In the genomic region with DNA sequence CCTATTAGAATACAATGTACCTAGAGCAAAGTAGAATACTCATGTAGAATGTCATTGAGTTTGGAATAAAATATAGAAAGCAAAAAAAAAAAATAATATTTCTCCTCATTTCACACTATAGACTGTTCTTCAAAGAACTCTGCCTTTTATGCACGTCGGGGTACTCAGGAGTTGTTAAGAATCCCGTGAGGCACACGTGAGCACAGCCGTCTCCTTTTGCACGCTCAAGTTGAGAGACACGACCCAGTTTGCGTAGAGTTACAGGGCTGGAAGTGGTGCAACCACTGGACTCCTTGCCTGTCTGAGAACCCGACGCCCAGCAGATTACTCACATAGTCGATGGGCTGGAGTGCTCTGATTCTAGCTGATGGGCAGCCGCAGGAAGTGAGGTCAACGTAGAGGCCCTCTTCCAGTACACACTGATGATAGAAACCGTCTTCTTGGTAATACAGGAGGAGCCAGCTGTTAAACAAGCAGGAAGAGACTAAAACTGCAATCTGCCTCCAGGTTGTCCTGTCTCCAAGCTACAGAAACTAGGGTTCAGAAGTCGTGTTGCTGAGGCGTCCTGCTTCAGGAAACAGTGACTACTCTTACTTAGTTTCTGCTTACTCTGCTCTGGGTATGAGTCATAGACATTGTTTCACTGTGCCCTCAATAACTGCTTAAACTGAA, we compare ENCODE assay signal across 29 mouse cellular contexts. TPM values are rescaled to one million over a fixed set of nuclear protein-coding genes. Genes with fewer than 3 reads are reported as not detected.
A peak's percentile ranks its signal among the peaks of the same experiment; 100 is the strongest.
DNase-seq lines count a peak whose midpoint lies in the region; ATAC-seq lines count a peak whose summit lies in the region.
"Had no signal": no experiment of that assay in that cellular context is flagged by ENCODE, and none has a peak within 500 bp of the region (broad histone marks: within the 10 kb centered on the region; RNA-seq: fewer than 3 reads in every experiment).

No protein-coding gene starts in this region.

- intact Hi-C loops in left cerebral cortex, postnatal 10 days (cut with DNase I): no loop called here
- intact Hi-C loops in gastrocnemius, postnatal 36 days (cut with DNase I): no loop called here

- no peaks in the 10 kb centered on the region for H3K27me3 ChIP-seq in kidney, embryonic 16.5 days (ENCODE audit: insufficient read depth, low read length)
- H3K27me3 ChIP-seq in intestine, embryonic 14.5 days (replicated peaks; ENCODE audit: control insufficient read depth, insufficient read depth, low read length): no peaks in the 10 kb centered on the region
- no peaks in the 10 kb centered on the region for H3K27me3 ChIP-seq in heart, embryonic 12.5 days (replicated peaks)
- H3K27me3 ChIP-seq: embryonic facial prominence, embryonic 13.5 days; heart, embryonic 13.5 days; liver, embryonic 15.5 days; neural tube, embryonic 13.5 days had no signal

- 80% methylated on average over 16 of the region's 16 CpGs for WGBS in kidney, embryonic 16.5 days
- 80% methylated on average over 16 of the region's 16 CpGs for WGBS in intestine, embryonic 14.5 days
- 81% methylated on average over 16 of the region's 16 CpGs for WGBS in heart, embryonic 12.5 days

- no peaks in the 10 kb centered on the region for H3K36me3 ChIP-seq in kidney, embryonic 16.5 days (ENCODE audit: insufficient read depth, low read length)
- peaks cover 11% of the 10 kb centered on the region for H3K36me3 ChIP-seq in intestine, embryonic 14.5 days (ENCODE audit: control insufficient read depth, insufficient read depth, low read length)
- peaks cover 20% of the 10 kb centered on the region for H3K36me3 ChIP-seq in heart, embryonic 12.5 days
- H3K36me3 ChIP-seq: liver, embryonic 15.5 days; midbrain, embryonic 10.5 days; neural tube, embryonic 13.5 days had no signal

- H3K9ac ChIP-seq in kidney, embryonic 16.5 days (replicated peaks; ENCODE audit: low read length): no peak overlapping the region
- no peak overlapping the region for H3K9ac ChIP-seq in intestine, embryonic 14.5 days (ENCODE audit: low read length)
- no peak overlapping the region for H3K9ac ChIP-seq in heart, embryonic 12.5 days
- H3K9ac ChIP-seq: embryonic facial prominence, embryonic 13.5 days; heart, embryonic 13.5 days; liver, embryonic 15.5 days; neural tube, embryonic 13.5 days had no signal

- H3K27ac ChIP-seq in kidney, embryonic 16.5 days (ENCODE audit: low read length): no peak overlapping the region
- no peak overlapping the region for H3K27ac ChIP-seq in intestine, embryonic 14.5 days (ENCODE audit: low read depth)
- no peak overlapping the region for H3K27ac ChIP-seq in heart, embryonic 12.5 days (ENCODE audit: poor library complexity, severe bottlenecking)
- H3K27ac ChIP-seq: embryonic facial prominence, embryonic 13.5 days; heart, embryonic 13.5 days; kidney, postnatal 0 days; left cerebral cortex, adult 2 months; limb, embryonic 10.5 days; liver, embryonic 15.5 days; midbrain, embryonic 10.5 days; neural tube, embryonic 13.5 days had no signal

- 0 out of 2 replicates have a peak, but pooled peaks have one; percentile 31 for ATAC-seq in kidney, embryonic 16.5 days (ENCODE audit: low FRiP score, low TSS enrichment)
- ATAC-seq in intestine, embryonic 14.5 days (replicated peaks; ENCODE audit: low FRiP score, low TSS enrichment, low read depth): no peak
- ATAC-seq in heart, embryonic 12.5 days (ENCODE audit: insufficient number of reproducible peaks, low FRiP score): no peak
- ATAC-seq: forebrain, embryonic 14.5 days; midbrain, embryonic 16.5 days had no signal

- DNase-seq in kidney, adult 8-10 months: no peak
- peak; percentile 22 for DNase-seq in NIH3T3 (ENCODE audit: low read depth)
- DNase-seq in intestine, embryonic 14.5 days (ENCODE audit: low spot score): peak; percentile 48
- no peak for DNase-seq in spleen, adult 12 weeks (ENCODE audit: low spot score)
- no peak for DNase-seq in left cerebral cortex, postnatal 10 days (ENCODE audit: extremely low spot score in 1 of 2, low spot score in 2 of 2)
- no peak for DNase-seq in gastrocnemius, postnatal 36 days
- DNase-seq: adrenal gland, adult 8-10 months; B cell, adult 2 months; cerebellum, adult 18-20 months; cerebellum, postnatal 25 days; gastrocnemius, postnatal 14 days; heart, adult 18-20 months; heart, postnatal 14 days; liver; spleen, adult 18-20 months had no signal

- H3K4me2 ChIP-seq in kidney, embryonic 16.5 days (replicated peaks; ENCODE audit: low read depth, low read length): no peak overlapping the region
- no peak overlapping the region for H3K4me2 ChIP-seq in intestine, embryonic 14.5 days (ENCODE audit: low read length)
- no peak overlapping the region for H3K4me2 ChIP-seq in heart, embryonic 12.5 days
- H3K4me2 ChIP-seq: embryonic facial prominence, embryonic 13.5 days; heart, embryonic 13.5 days; liver, embryonic 15.5 days; neural tube, embryonic 13.5 days had no signal

- no peaks in the 10 kb centered on the region for H3K9me3 ChIP-seq in kidney, embryonic 16.5 days (ENCODE audit: low read length)
- no peaks in the 10 kb centered on the region for H3K9me3 ChIP-seq in intestine, embryonic 14.5 days (ENCODE audit: control insufficient read depth, low read length)
- H3K9me3 ChIP-seq in heart, embryonic 12.5 days (replicated peaks): no peaks in the 10 kb centered on the region
- H3K9me3 ChIP-seq: embryonic facial prominence, embryonic 13.5 days; heart, embryonic 13.5 days; limb, embryonic 10.5 days; liver, embryonic 15.5 days; midbrain, embryonic 10.5 days; neural tube, embryonic 13.5 days had no signal

- no peak overlapping the region for H3K4me3 ChIP-seq in kidney, embryonic 16.5 days (ENCODE audit: low read length)
- H3K4me3 ChIP-seq in intestine, embryonic 14.5 days (ENCODE audit: low read depth, low read length): no peak overlapping the region
- H3K4me3 ChIP-seq in heart, embryonic 12.5 days: no peak overlapping the region
- H3K4me3 ChIP-seq: embryonic facial prominence, embryonic 13.5 days; erythroblast, embryonic 14.5 days; heart, embryonic 13.5 days; left cerebral cortex, adult 2 months; limb, embryonic 10.5 days; liver, embryonic 15.5 days; midbrain, embryonic 10.5 days; myocyte; neural tube, embryonic 13.5 days had no signal

- H3K4me1 ChIP-seq in kidney, embryonic 16.5 days (ENCODE audit: insufficient read depth, low read length): no peaks in the 10 kb centered on the region
- no peaks in the 10 kb centered on the region for H3K4me1 ChIP-seq in intestine, embryonic 14.5 days (replicated peaks; ENCODE audit: control insufficient read depth, insufficient read depth, low read length)
- H3K4me1 ChIP-seq in heart, embryonic 12.5 days (replicated peaks): peaks cover 26% of the 10 kb centered on the region
- H3K4me1 ChIP-seq: liver, embryonic 15.5 days; midbrain, embryonic 10.5 days had no signal

RNA-seq across cellular contexts. Expression of a gene that starts 50.3 kb away (rescaled TPM):
- 37.8 and 39.8 TPM in 2 replicates for polyA plus RNA-seq in kidney, embryonic 16.5 days (2015; fragmentation: Nextera tagmentation; extraction: Ambion mirVana)
- 32.9 and 38.3 TPM in 2 replicates for polyA plus RNA-seq in intestine, embryonic 14.5 days (2014; fragmentation: Nextera tagmentation; extraction: Ambion mirVana)
- polyA plus RNA-seq in heart, embryonic 12.5 days (2016; fragmentation: Nextera tagmentation; extraction: Ambion mirVana): 27.9 and 28.3 TPM in 2 replicates
- total RNA-seq in left cerebral cortex, postnatal 10 days (2021): 10 to 100 TPM; 12.9 to 13.4 TPM
- total RNA-seq in gastrocnemius, postnatal 36 days (2021): 10 to 100 TPM; 11.7 to 13.4 TPM

Comparison
In these comparisons a context has a peak if more than half of its experiments do, and no peak if none do; other contexts are left out.
1. DNase-seq: peak in NIH3T3 (single experiment) and intestine, embryonic 14.5 days (single experiment); none in kidney, adult 8-10 months (0 of 2), spleen, adult 12 weeks (single experiment), left cerebral cortex, postnatal 10 days (0 of 2) and gastrocnemius, postnatal 36 days (0 of 2).